Mouse (Mus musculus) common myeloid progenitor, adult 5-6 weeks (primary cell): ENCODE data around the gene Qk. TPM values are rescaled to one million over a fixed set of nuclear protein-coding genes. Genes with fewer than 3 reads are reported as not detected.
A peak's percentile ranks its signal among the peaks of the same experiment; 100 is the strongest.

Source experiments
- ATAC-seq: replicated peaks from 2 replicates; pipeline ENCODE4 v1.8.0; 2016; ENCODE audit warnings: low read depth, mild to moderate bottlenecking, moderate TSS enrichment, inconsistent platforms; ENCODE audit not compliant: poor library complexity, severe bottlenecking
- total RNA-seq: library from RNA; stranded (forward); fragments of 200-1000, 187-1606 nt; gene quantifications from 2 replicates; pipeline ENCODE4 v1.2.3, GENCODE M21; 2017

Gene Qk
- 67.2 and 79.6 TPM in 2 replicates for total RNA-seq

GRCm38 (mm10) chr17:10319685-10320455 lies at the start of gene Qk:
Gene Qk, minus strand, starts transcription at chr17:10319854.
- ATAC-seq, result peak; percentile 69

GRCm38 (mm10) chr17:10367044-10367443 lies 47.4 kb upstream of the Qk start:
- no peak for ATAC-seq

- no peak for ATAC-seq
Observed at GRCm38 (mm10) chr17:10366577-10366976, 46.9 kb upstream of the Qk start.

- ATAC-seq, result no peak
Observed at GRCm38 (mm10) chr17:10365501-10366482, 46.1 kb upstream of the Qk start.

GRCm38 (mm10) chr17:10363151-10363550 lies 43.5 kb upstream of the Qk start:
- no peak for ATAC-seq

- ATAC-seq, result no peak
Observed at GRCm38 (mm10) chr17:10361882-10362291, 42.2 kb upstream of the Qk start.

GRCm38 (mm10) chr17:10360738-10361137 lies 41.1 kb upstream of the Qk start:
- no peak for ATAC-seq

- no peak for ATAC-seq
Observed at GRCm38 (mm10) chr17:10359466-10359865, 39.8 kb upstream of the Qk start.

- no peak for ATAC-seq
Observed at GRCm38 (mm10) chr17:10357348-10357747, 37.7 kb upstream of the Qk start.

- ATAC-seq, result no peak
Observed at GRCm38 (mm10) chr17:10356294-10356693, 36.6 kb upstream of the Qk start.

GRCm38 (mm10) chr17:10355746-10356145 lies 36.1 kb upstream of the Qk start:
- no peak for ATAC-seq

GRCm38 (mm10) chr17:10338286-10338685 lies 18.6 kb upstream of the Qk start:
- ATAC-seq, result no peak

GRCm38 (mm10) chr17:10336558-10336957 lies 16.9 kb upstream of the Qk start:
- no peak for ATAC-seq

- ATAC-seq, result peak; percentile 56
Observed at GRCm38 (mm10) chr17:10335809-10336499, 16.3 kb upstream of the Qk start.

GRCm38 (mm10) chr17:10334957-10335690 lies 15.5 kb upstream of the Qk start:
- ATAC-seq, result peak; percentile 70

- ATAC-seq, result no peak
Observed at GRCm38 (mm10) chr17:10334481-10334880, 14.8 kb upstream of the Qk start.

GRCm38 (mm10) chr17:10333321-10333720 lies 13.7 kb upstream of the Qk start:
- ATAC-seq, result no peak

- ATAC-seq, result no peak
Observed at GRCm38 (mm10) chr17:10332127-10332526, 12.5 kb upstream of the Qk start.

- no peak for ATAC-seq
Observed at GRCm38 (mm10) chr17:10329461-10329860, 9.8 kb upstream of the Qk start.
